Mouse (Mus musculus) gastrocnemius, postnatal 10 days (tissue): ENCODE results near the gene Fam217b. TPM values are rescaled to one million over a fixed set of nuclear protein-coding genes. Genes with fewer than 3 reads are reported as not detected.
A peak's percentile ranks its signal among the peaks of the same experiment; 100 is the strongest.

Experiments
- DNase-seq: peaks from one replicate; pipeline ENCODE4 v3.0.0; 2021; ENCODE audit warnings: mixed read lengths
- long read RNA-seq, 2 experiments: library from polyadenylated mRNA; stranded (forward); transcript quantifications; one replicate each; pipeline ENCODE4 v2.0.0; 2021
- total RNA-seq, 2 experiments: library from RNA; stranded (reverse); gene quantifications; 2 replicates each; pipeline ENCODE4 v1.2.3; 2021

Fam217b gene
- 1 to 10 TPM; 6.4 to 8.2 TPM for total RNA-seq
- long read RNA-seq, experiment 1, full-length matches to known transcripts = 2 of 3 reads
- long read RNA-seq, experiment 1, partial matches to known transcripts = 0 of 3 reads
- long read RNA-seq, experiment 1, other reads (novel, unspliced or antisense) = 1 of 3 reads
- long read RNA-seq, experiment 2, full-length matches to known transcripts = 4 of 5 reads
- long read RNA-seq, experiment 2, partial matches to known transcripts = 0 of 5 reads
- long read RNA-seq, experiment 2, other reads (novel, unspliced or antisense) = 1 of 5 reads

- DNase-seq = peak; percentile 64
Observed at GRCm38 (mm10) chr2:178414261-178415149, at the start of gene Fam217b, which contains the start of gene Ppp1r3d. Gene Fam217b, plus strand, starts transcription at chr2:178414524. Gene Ppp1r3d, minus strand, starts transcription at chr2:178414472.

GRCm38 (mm10) chr2:178407053-178407815 lies 7.1 kb upstream of the Fam217b start, which contains the start of gene Sycp2:
Gene Sycp2, minus strand, starts transcription at chr2:178407685.
- DNase-seq = no peak

GRCm38 (mm10) chr2:178409024-178409423 lies 5.3 kb upstream of the Fam217b start:
- DNase-seq = no peak

GRCm38 (mm10) chr2:178410286-178410685 lies 4.0 kb upstream of the Fam217b start:
- DNase-seq = no peak

- DNase-seq = peak; percentile 45
Observed at GRCm38 (mm10) chr2:178412598-178412997, 1.7 kb upstream of the Fam217b start.

- no peak for DNase-seq
Observed at GRCm38 (mm10) chr2:178413081-178413480, 1.2 kb upstream of the Fam217b start.

- DNase-seq = peak; percentile 37
Observed at GRCm38 (mm10) chr2:178413481-178414260, 653 bp upstream of the Fam217b start.

- no peak for DNase-seq
Observed at GRCm38 (mm10) chr2:178415150-178415448, 775 bp downstream of the Fam217b start.

- no peak for DNase-seq
Observed at GRCm38 (mm10) chr2:178416427-178416826, 2.1 kb downstream of the Fam217b start.

GRCm38 (mm10) chr2:178416970-178417369 lies 2.6 kb downstream of the Fam217b start:
- DNase-seq = no peak

GRCm38 (mm10) chr2:178420576-178420975 lies 6.3 kb downstream of the Fam217b start:
- no peak for DNase-seq

GRCm38 (mm10) chr2:178421603-178422002 lies 7.3 kb downstream of the Fam217b start:
- DNase-seq = no peak

- DNase-seq = no peak
Observed at GRCm38 (mm10) chr2:178422186-178422585, 7.9 kb downstream of the Fam217b start.

GRCm38 (mm10) chr2:178423223-178423622 lies 8.9 kb downstream of the Fam217b start:
- no peak for DNase-seq

GRCm38 (mm10) chr2:178426229-178426628 lies 11.9 kb downstream of the Fam217b start:
- DNase-seq = peak; percentile 3

GRCm38 (mm10) chr2:178427181-178427580 lies 12.9 kb downstream of the Fam217b start:
- DNase-seq = no peak

GRCm38 (mm10) chr2:178428183-178428582 lies 13.9 kb downstream of the Fam217b start:
- no peak for DNase-seq

- DNase-seq = no peak
Observed at GRCm38 (mm10) chr2:178428676-178429075, 14.4 kb downstream of the Fam217b start.

- DNase-seq = no peak
Observed at GRCm38 (mm10) chr2:178429426-178429825, 15.1 kb downstream of the Fam217b start.

- DNase-seq = no peak
Observed at GRCm38 (mm10) chr2:178430231-178430630, 15.9 kb downstream of the Fam217b start, which contains the start of gene Cdh26. Gene Cdh26, plus strand, starts transcription at chr2:178430531.

GRCm38 (mm10) chr2:178433495-178433894 lies 19.2 kb downstream of the Fam217b start:
- no peak for DNase-seq

GRCm38 (mm10) chr2:178433903-178434302 lies 19.6 kb downstream of the Fam217b start:
- DNase-seq = no peak
